Mouse (Mus musculus): ENCODE results near the gene Camsap1. TPM values are rescaled to one million over a fixed set of nuclear protein-coding genes. Genes with fewer than 3 reads are reported as not detected.

Gene Camsap1
- polyA plus RNA-seq, 1 experiment from 2014 or later: 18.9 TPM

GRCm38 (mm10) chr2:26002001-26002400 lies 18.9 kb upstream of the Camsap1 start:
- H3K27me3 ChIP-seq: no peaks in the 10 kb centered on the region
- H3K9ac ChIP-seq: no peak overlapping the region
- no peaks in the 10 kb centered on the region for H3K4me1 ChIP-seq
- no peak for ATAC-seq (replicated peaks; ENCODE audit: low FRiP score)
- no peak overlapping the region for H3K4me3 ChIP-seq (replicated peaks)
- no peak overlapping the region for H3K27ac ChIP-seq
- H3K4me2 ChIP-seq: no peak overlapping the region
- peaks cover 98% of the 10 kb centered on the region for H3K36me3 ChIP-seq
- no peaks in the 10 kb centered on the region for H3K9me3 ChIP-seq (replicated peaks)
- WGBS: 97% methylated on average over 2 of the region's 2 CpGs

DNA sequence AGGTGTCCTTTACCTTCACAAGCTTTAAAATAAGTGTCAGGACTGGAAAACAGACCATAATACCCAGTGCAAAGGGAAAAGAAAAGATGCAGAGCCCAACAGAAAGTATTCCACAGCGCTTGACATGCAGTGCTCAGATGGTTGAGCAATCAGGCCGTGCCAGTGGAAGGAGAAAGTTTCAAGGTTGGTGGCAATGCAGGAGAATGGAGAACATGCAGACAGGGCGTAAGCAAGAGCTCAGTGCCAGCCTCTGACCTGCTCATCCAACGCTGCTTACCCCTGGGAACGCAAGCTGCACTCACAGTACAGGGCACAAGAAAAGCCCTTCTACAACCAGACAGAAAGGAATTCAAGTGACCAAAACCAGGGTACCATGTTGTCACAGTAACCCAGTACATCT lies 18.1 kb upstream of the Camsap1 start:
- no peaks in the 10 kb centered on the region for H3K4me1 ChIP-seq
- H3K36me3 ChIP-seq: peaks cover 97% of the 10 kb centered on the region
- WGBS: 95% methylated on average over 5 of the region's 5 CpGs

GRCm38 (mm10) chr2:25997716-25998115 lies 14.6 kb upstream of the Camsap1 start:
- no peaks in the 10 kb centered on the region for H3K27me3 ChIP-seq
- no peak for ATAC-seq (replicated peaks; ENCODE audit: low FRiP score)
- H3K4me1 ChIP-seq: no peaks in the 10 kb centered on the region
- no peak overlapping the region for H3K4me3 ChIP-seq (replicated peaks)
- H3K27ac ChIP-seq: no peak overlapping the region
- H3K9ac ChIP-seq: no peak overlapping the region
- peaks cover 66% of the 10 kb centered on the region for H3K36me3 ChIP-seq
- H3K9me3 ChIP-seq (replicated peaks): no peaks in the 10 kb centered on the region
- no peak overlapping the region for H3K4me2 ChIP-seq
- 85% methylated on average over 3 of the region's 3 CpGs for WGBS

More for the DNA sequence above, 18.1 kb upstream of the Camsap1 start:
- Histone ChIP-seq H3K9me3 (replicated peaks) (no peaks in the 10 kb centered on the region), H3K27me3 (no peaks in the 10 kb centered on the region), H3K27ac (no peak overlapping the region), H3K4me2 (no peak overlapping the region), H3K9ac (no peak overlapping the region), H3K4me3 (replicated peaks) (no peak overlapping the region)
- no peak for ATAC-seq (replicated peaks; ENCODE audit: low FRiP score)

DNA sequence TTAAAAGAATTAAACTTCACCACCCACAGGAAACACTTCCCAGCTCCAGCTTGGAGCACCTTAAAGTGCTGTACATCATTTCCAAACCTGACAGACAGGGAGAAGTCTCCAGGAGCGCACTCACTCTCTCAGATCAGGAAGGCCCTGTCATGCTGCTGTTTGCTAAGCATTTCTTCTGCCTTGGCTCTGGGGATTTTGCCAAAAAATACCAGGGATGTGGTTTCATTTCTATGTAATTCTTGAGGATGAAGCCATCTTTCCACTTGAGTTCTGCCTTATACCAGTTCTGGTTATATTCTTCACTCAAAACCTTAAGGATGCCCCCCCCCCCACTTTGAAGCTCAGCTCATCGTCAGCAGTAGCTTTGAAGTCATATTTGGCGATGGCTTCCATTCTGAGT lies 11.7 kb upstream of the Camsap1 start:
- Histone ChIP-seq H3K9ac (no peak overlapping the region), H3K27me3 (no peaks in the 10 kb centered on the region), H3K4me1 (no peaks in the 10 kb centered on the region), H3K9me3 (replicated peaks) (no peaks in the 10 kb centered on the region), H3K36me3 (peaks cover 39% of the 10 kb centered on the region), H3K27ac (no peak overlapping the region), H3K4me3 (replicated peaks) (no peak overlapping the region), H3K4me2 (no peak overlapping the region)
- no peak for ATAC-seq (replicated peaks; ENCODE audit: low FRiP score)
- 86% methylated on average over 3 of the region's 3 CpGs for WGBS

DNA sequence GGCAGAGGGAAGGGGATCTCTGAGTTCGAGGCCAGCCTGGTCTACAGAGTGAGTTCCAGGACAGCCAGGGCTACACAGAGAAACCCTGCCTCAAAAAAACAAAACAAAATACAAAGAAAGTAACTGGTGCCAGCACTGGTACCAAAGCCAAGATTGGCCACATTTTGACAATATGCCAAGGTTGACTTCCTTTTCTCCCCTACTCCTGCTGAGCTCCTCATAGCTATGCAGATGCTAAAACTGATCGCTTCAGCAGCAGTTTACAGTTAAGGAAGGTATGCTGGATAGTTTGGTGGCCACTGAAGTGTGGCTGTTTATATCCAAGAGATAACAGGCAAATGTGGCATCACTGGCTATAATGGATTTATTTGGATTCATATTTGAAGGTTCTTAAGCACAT lies 9.2 kb upstream of the Camsap1 start:
- WGBS: 77% methylated on average over 2 of the region's 2 CpGs
- Histone ChIP-seq H3K4me1 (no peaks in the 10 kb centered on the region), H3K4me3 (replicated peaks) (no peak overlapping the region), H3K27me3 (no peaks in the 10 kb centered on the region), H3K9me3 (replicated peaks) (no peaks in the 10 kb centered on the region), H3K4me2 (no peak overlapping the region), H3K27ac (no peak overlapping the region), H3K9ac (no peak overlapping the region), H3K36me3 (peaks cover 14% of the 10 kb centered on the region)
- no peak for ATAC-seq (replicated peaks; ENCODE audit: low FRiP score)

DNA sequence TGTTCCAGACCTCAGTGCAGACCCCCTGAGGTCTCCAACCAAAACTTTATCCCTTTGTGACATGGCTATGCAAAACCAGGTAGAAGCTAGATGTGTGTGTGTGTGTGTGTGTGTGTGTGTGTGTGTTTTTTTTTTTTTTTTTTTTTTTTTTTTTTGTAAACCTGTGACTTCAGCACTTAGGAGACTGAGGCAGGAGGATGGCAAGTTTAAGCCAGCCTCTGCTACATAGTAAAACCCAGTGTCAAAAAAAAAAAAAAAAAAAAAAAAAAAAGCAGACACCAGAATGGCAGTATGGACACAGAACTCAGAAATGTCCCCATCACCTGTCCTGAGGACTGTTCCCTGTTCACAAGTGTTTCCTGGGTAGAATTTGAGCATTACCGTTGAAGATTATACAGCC lies 6.6 kb upstream of the Camsap1 start:
- no peaks in the 10 kb centered on the region for H3K36me3 ChIP-seq
- no peak for ATAC-seq (replicated peaks; ENCODE audit: low FRiP score)

DNA sequence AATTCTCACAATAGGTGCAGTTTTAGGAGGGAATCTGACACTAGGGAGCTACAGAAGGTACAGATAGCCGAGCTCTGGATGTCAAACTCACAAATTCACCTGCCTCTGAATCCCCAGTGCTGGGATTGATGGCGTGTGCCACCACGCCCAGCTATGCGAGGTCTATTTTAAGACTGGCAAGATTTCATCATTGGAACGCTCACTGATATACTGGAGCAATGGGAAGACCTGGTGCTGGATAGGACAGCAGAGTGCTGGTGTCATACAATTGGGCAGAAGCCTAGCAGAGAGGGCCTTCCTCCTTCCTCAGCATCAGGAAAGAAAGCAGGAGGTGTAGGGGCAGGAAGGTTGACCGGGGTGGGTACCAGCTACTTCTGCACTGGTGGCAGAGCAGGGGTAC lies 4.7 kb upstream of the Camsap1 start:
- Histone ChIP-seq H3K27ac (no peak overlapping the region), H3K36me3 (no peaks in the 10 kb centered on the region), H3K4me2 (no peak overlapping the region), H3K9me3 (replicated peaks) (no peaks in the 10 kb centered on the region), H3K9ac (no peak overlapping the region), H3K4me3 (replicated peaks) (no peak overlapping the region), H3K4me1 (peaks cover 7% of the 10 kb centered on the region), H3K27me3 (no peaks in the 10 kb centered on the region)
- no peak for ATAC-seq (replicated peaks; ENCODE audit: low FRiP score)
- WGBS: 88% methylated on average over 6 of the region's 6 CpGs

More for the DNA sequence above, 6.6 kb upstream of the Camsap1 start:
- 95% methylated on average over 1 of the region's 1 CpGs for WGBS
- no peaks in the 10 kb centered on the region for H3K9me3 ChIP-seq (replicated peaks)
- H3K4me2 ChIP-seq: no peak overlapping the region
- no peak overlapping the region for H3K27ac ChIP-seq
- H3K4me1 ChIP-seq: no peaks in the 10 kb centered on the region
- H3K9ac ChIP-seq: no peak overlapping the region
- H3K4me3 ChIP-seq (replicated peaks): no peak overlapping the region
- H3K27me3 ChIP-seq: no peaks in the 10 kb centered on the region

GRCm38 (mm10) chr2:25986601-25987000 lies 3.5 kb upstream of the Camsap1 start:
- no peak for ATAC-seq (replicated peaks; ENCODE audit: low FRiP score)
- peak overlapping the region; percentile 5; the same call in 1 of the 2 replicates for H3K27ac ChIP-seq
- H3K4me1 ChIP-seq: peaks cover 14% of the 10 kb centered on the region
- H3K4me3 ChIP-seq (replicated peaks): no peak overlapping the region
- H3K9ac ChIP-seq: no peak overlapping the region
- H3K36me3 ChIP-seq: no peaks in the 10 kb centered on the region
- no peaks in the 10 kb centered on the region for H3K9me3 ChIP-seq (replicated peaks)
- WGBS: 68% methylated on average over 5 of the region's 5 CpGs
- H3K4me2 ChIP-seq: no peak overlapping the region
- H3K27me3 ChIP-seq: no peaks in the 10 kb centered on the region

- H3K27ac ChIP-seq: peak overlapping the region; percentile 82
- no peaks in the 10 kb centered on the region for H3K9me3 ChIP-seq (replicated peaks)
- H3K36me3 ChIP-seq: no peaks in the 10 kb centered on the region
- WGBS: under 1% methylated on average over 67 of the region's 76 CpGs
- H3K9ac ChIP-seq: peak overlapping the region; percentile 80
- ATAC-seq (replicated peaks; ENCODE audit: low FRiP score): peak; percentile 26
- H3K27me3 ChIP-seq: no peaks in the 10 kb centered on the region
- peaks cover 52% of the 10 kb centered on the region for H3K4me1 ChIP-seq
- peak overlapping the region; percentile 86 for H3K4me2 ChIP-seq
- H3K4me3 ChIP-seq (replicated peaks): peak overlapping the region; percentile 71
These were observed 523 bp downstream of the Camsap1 start for GRCm38 (mm10) chr2:25982426-25983091.

DNA sequence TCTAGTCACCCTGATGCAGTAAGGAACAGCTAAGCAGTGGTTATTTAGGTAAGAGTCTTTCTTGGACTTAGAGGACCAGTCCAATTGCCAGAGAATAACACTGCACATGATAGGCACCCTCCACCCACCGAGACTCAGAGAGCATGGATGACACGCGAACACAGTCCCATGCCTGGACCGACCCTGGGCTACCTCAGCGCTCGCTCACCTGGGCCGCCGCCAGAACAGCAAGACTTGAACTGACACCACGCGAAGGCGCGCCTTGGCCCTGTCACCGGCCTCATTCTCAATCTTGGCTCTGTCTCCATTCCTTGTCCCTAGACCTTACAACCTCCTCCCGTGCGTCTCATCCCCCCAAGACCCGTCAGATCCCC lies 1.0 kb downstream of the Camsap1 start:
- H3K4me3 ChIP-seq (replicated peaks): peak overlapping the region; percentile 71
- peak overlapping the region; percentile 82; the same call in 1 of the 2 replicates for H3K27ac ChIP-seq
- under 1% methylated on average over 16 of the region's 16 CpGs for WGBS
- H3K27me3 ChIP-seq: no peaks in the 10 kb centered on the region
- peak overlapping the region; percentile 80 for H3K9ac ChIP-seq
- no peaks in the 10 kb centered on the region for H3K9me3 ChIP-seq (replicated peaks)
- ATAC-seq (replicated peaks; ENCODE audit: low FRiP score): no peak
- H3K4me1 ChIP-seq: peaks cover 52% of the 10 kb centered on the region
- H3K36me3 ChIP-seq: 0 out of 2 replicates have a peak, but pooled peaks cover under 1% of the 10 kb centered on the region
- H3K4me2 ChIP-seq: peak overlapping the region; percentile 86

- no peak for ATAC-seq (replicated peaks; ENCODE audit: low FRiP score)
- Histone ChIP-seq H3K9me3 (replicated peaks) (no peaks in the 10 kb centered on the region), H3K4me1 (peaks cover 47% of the 10 kb centered on the region), H3K4me3 (replicated peaks) (no peak overlapping the region), H3K36me3 (0 out of 2 replicates have a peak, but pooled peaks cover 5% of the 10 kb centered on the region), H3K27me3 (no peaks in the 10 kb centered on the region), H3K4me2 (no peak overlapping the region), H3K27ac (0 out of 2 replicates have a peak overlapping the region, but pooled peaks have one; percentile 11), H3K9ac (no peak overlapping the region)
- 75% methylated on average over 4 of the region's 4 CpGs for WGBS
These were observed 4.1 kb downstream of the Camsap1 start for GRCm38 (mm10) chr2:25978997-25979396.

- H3K4me2 ChIP-seq: no peak overlapping the region
- peaks cover 49% of the 10 kb centered on the region for H3K4me1 ChIP-seq
- no peaks in the 10 kb centered on the region for H3K27me3 ChIP-seq
- no peak overlapping the region for H3K4me3 ChIP-seq (replicated peaks)
- 61% methylated on average over 7 of the region's 7 CpGs for WGBS
- 0 out of 2 replicates have a peak, but pooled peaks cover 5% of the 10 kb centered on the region for H3K36me3 ChIP-seq
- H3K9me3 ChIP-seq (replicated peaks): no peaks in the 10 kb centered on the region
- no peak overlapping the region for H3K9ac ChIP-seq
- H3K27ac ChIP-seq: no peak overlapping the region
- ATAC-seq (replicated peaks; ENCODE audit: low FRiP score): no peak
These were observed 5.4 kb downstream of the Camsap1 start for GRCm38 (mm10) chr2:25977587-25978239.
